28 mouse cellular contexts compared by ENCODE assay signal in genomic region chr8:128103380-128103779, GRCm38 (mm10).
DNase-seq lines count a peak whose midpoint lies in the region; ATAC-seq lines count a peak whose summit lies in the region.
"Had no signal": no experiment of that assay in that cellular context is flagged by ENCODE, and none has a peak within 500 bp of the region (broad histone marks: within the 10 kb centered on the region; RNA-seq: fewer than 3 reads in every experiment).

No protein-coding gene starts in this region.

- peak; percentile 54 for DNase-seq in A20 (ENCODE audit: low read depth, low spot score)
- DNase-seq in splenic B cell, adult 2 months (ENCODE audit: low read depth, low spot score): peak; percentile 67
- no peak for DNase-seq in kidney, postnatal 10 days
- DNase-seq in limb, embryonic 10.5 days (ENCODE audit: low spot score): no peak
- no peak for DNase-seq in urinary bladder, postnatal 10 days (ENCODE audit: low spot score)
- DNase-seq: adrenal gland, adult 8-10 months; adrenal gland, postnatal 25 days; B cell, adult 2 months; cerebellum, adult 18-20 months; cerebellum, adult 9-10 months; cerebellum, postnatal 14 days; embryo, embryonic 11 days; gastrocnemius, postnatal 25 days; heart, adult 2 months; heart, postnatal 14 days; heart, postnatal 4 days had no signal

- H3K27ac ChIP-seq in limb, embryonic 10.5 days: no peak overlapping the region
- H3K27ac ChIP-seq: embryonic facial prominence, embryonic 10.5 days; embryonic facial prominence, embryonic 13.5 days; forebrain, embryonic 12.5 days; forebrain, embryonic 15.5 days; heart, adult 2 months; heart, embryonic 10.5 days; heart, embryonic 13.5 days; hindbrain, embryonic 14.5 days; hindbrain, postnatal 0 days had no signal

- WGBS in limb, embryonic 10.5 days: 90% methylated on average over 1 of the region's 1 CpGs

- H3K4me1 ChIP-seq in limb, embryonic 10.5 days: no peaks in the 10 kb centered on the region
- H3K4me1 ChIP-seq: embryonic facial prominence, embryonic 10.5 days; embryonic facial prominence, embryonic 13.5 days; forebrain, embryonic 12.5 days; forebrain, embryonic 15.5 days had no signal

- no peak overlapping the region for H3K4me3 ChIP-seq in limb, embryonic 10.5 days
- H3K4me3 ChIP-seq: embryonic facial prominence, embryonic 10.5 days; embryonic facial prominence, embryonic 13.5 days; erythroblast, embryonic 14.5 days; forebrain, embryonic 12.5 days; forebrain, embryonic 15.5 days; heart, adult 2 months; heart, embryonic 10.5 days; heart, embryonic 13.5 days had no signal

- H3K27me3 ChIP-seq in splenic B cell, adult 2 months (ENCODE audit: control insufficient read depth, insufficient read depth, low read length, poor library complexity, severe bottlenecking): no peaks in the 10 kb centered on the region
- no peaks in the 10 kb centered on the region for H3K27me3 ChIP-seq in limb, embryonic 10.5 days (ENCODE audit: low read depth, poor library complexity, severe bottlenecking)
- H3K27me3 ChIP-seq: embryonic facial prominence, embryonic 13.5 days; forebrain, embryonic 12.5 days; forebrain, embryonic 15.5 days; heart, embryonic 13.5 days had no signal

- no peaks in the 10 kb centered on the region for H3K9me3 ChIP-seq in limb, embryonic 10.5 days (replicated peaks)
- H3K9me3 ChIP-seq: embryonic facial prominence, embryonic 10.5 days; embryonic facial prominence, embryonic 13.5 days; forebrain, embryonic 12.5 days; forebrain, embryonic 15.5 days; heart, embryonic 10.5 days; heart, embryonic 13.5 days had no signal

- H3K36me3 ChIP-seq in splenic B cell, adult 2 months (ENCODE audit: control insufficient read depth, insufficient read depth, low read length, poor library complexity, severe bottlenecking): no peaks in the 10 kb centered on the region
- H3K36me3 ChIP-seq in limb, embryonic 10.5 days: no peaks in the 10 kb centered on the region
- H3K36me3 ChIP-seq: embryonic facial prominence, embryonic 10.5 days; embryonic facial prominence, embryonic 13.5 days; forebrain, embryonic 12.5 days; forebrain, embryonic 15.5 days; heart, embryonic 10.5 days; heart, embryonic 13.5 days had no signal

- 0 out of 2 replicates have a peak, but pooled peaks have one; percentile 29 for ATAC-seq in common myeloid progenitor, adult 5-6 weeks (replicated peaks; ENCODE audit: low read depth, poor library complexity, severe bottlenecking)
- ATAC-seq in megakaryocyte progenitor cell, adult 5-6 weeks (replicated peaks; ENCODE audit: poor library complexity): peak; percentile 44; the same call in 1 of the 2 replicates
- ATAC-seq: activated CD4-positive, CD25-positive, alpha-beta regulatory T cell, adult 4 months; forebrain, embryonic 15.5 days; hindbrain, postnatal 0 days had no signal

Comparison
In these comparisons a context has a peak if more than half of its experiments do, and no peak if none do; other contexts are left out.
1. DNase-seq: peak in A20 (single experiment) and splenic B cell, adult 2 months (single experiment); none in kidney, postnatal 10 days (single experiment), limb, embryonic 10.5 days (single experiment) and urinary bladder, postnatal 10 days (single experiment).